Mouse (Mus musculus): Measurements from ENCODE around the gene Fgfr1op2. TPM values are rescaled to one million over a fixed set of nuclear protein-coding genes. Genes with fewer than 3 reads are reported as not detected.

The Fgfr1op2 gene
- 135 and 136 TPM in 2 replicates for polyA plus RNA-seq (2012; ENCODE audit: insufficient read depth, insufficient read length, missing spikeins)

DNA sequence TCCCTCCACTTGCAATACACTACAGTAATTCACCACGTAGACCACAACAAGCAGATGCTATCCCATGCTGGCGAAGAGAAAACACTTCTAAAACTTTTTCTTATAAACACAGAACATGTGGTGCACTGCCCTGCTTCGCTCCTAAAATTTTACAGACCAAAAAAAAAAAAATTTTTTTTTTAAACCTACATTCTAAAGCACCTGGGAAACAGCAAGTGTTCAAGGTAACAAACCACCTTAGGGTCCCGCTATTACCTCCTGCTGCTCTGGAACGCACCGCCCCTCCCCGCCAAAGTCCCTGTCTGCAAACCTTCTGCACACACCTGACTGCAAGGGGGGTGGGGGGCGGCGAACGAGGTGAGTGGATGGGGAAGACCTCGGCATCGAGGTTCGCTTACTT lies at the start of gene Fgfr1op2:
TSS of gene Fgfr1op2 (plus strand) at position 301 of the 400 bp plus-strand sequence.
- H3K4me3 ChIP-seq (ENCODE audit: insufficient read depth, low read length) = peak within 1 kb of the TSS; percentile 90
- H3K4me1 ChIP-seq (ENCODE audit: control insufficient read depth, insufficient read depth, low read length) = peaks cover 10% of the 10 kb centered on the region
- peak within 1 kb of the TSS; percentile 91 for H3K27ac ChIP-seq (ENCODE audit: insufficient read depth, low read depth, low read length)
- TF ChIP-seq CTCF (IDR thresholded peaks at IDR 0.05; ENCODE audit: low read depth, low read length) (no peak), POLR2A (IDR thresholded peaks at IDR 0.05; ENCODE audit: borderline replicate concordance, low read depth, low read length) (no peak)

GRCm38 (mm10) chr6:146527537-146527936 lies 49.5 kb upstream of the Fgfr1op2 start:
- no peak overlapping the region for H3K27ac ChIP-seq (ENCODE audit: insufficient read depth, low read depth, low read length)
- H3K4me3 ChIP-seq (ENCODE audit: insufficient read depth, low read length) = no peak overlapping the region
- TF ChIP-seq CTCF (IDR thresholded peaks at IDR 0.05; ENCODE audit: low read depth, low read length) = no peak
- no peak for TF ChIP-seq POLR2A (IDR thresholded peaks at IDR 0.05; ENCODE audit: borderline replicate concordance, low read depth, low read length)
- peaks cover 5% of the 10 kb centered on the region for H3K4me1 ChIP-seq (ENCODE audit: control insufficient read depth, insufficient read depth, low read length)

DNA sequence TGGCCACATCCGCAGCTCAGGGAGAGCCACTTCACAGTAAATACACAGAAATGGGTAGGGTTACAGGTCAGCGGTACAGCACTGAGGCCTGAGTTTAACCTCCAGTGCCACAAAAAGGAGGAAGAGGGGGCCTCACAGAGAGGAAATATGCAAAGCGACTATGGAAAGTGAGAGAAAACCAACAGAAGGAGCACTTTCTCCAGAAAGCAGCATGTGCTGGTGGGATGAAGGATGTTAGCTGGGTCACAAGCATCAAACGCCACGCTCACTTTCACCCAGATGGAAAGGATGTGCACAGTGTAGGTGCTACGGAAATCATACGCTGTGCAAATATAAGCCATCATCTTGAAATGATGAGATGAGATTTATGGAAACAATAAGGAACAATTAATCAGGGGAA lies 46.6 kb upstream of the Fgfr1op2 start:
- peaks cover 3% of the 10 kb centered on the region for H3K4me1 ChIP-seq (ENCODE audit: control insufficient read depth, insufficient read depth, low read length)
- H3K4me3 ChIP-seq (ENCODE audit: insufficient read depth, low read length) = no peak overlapping the region

DNA sequence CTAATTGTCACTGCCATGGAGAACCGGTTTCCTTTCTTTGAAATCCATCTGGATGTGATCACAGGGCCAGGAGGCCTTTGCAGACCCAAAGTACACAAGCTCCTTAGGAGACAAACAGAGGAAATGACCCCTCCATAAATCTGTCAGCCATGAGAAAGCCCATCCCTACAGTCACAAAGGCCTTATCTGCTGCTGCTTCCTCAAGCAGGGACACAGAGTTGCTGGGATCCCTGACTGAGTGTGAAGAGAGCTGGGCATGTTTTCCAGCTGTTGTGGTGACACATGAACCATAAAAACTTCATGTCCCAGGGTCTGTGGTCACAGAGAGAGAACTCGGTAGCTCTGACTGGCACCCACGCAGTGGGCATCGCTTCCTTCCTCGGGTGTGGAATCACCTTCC lies 46.2 kb upstream of the Fgfr1op2 start:
- peaks cover under 1% of the 10 kb centered on the region for H3K4me1 ChIP-seq (ENCODE audit: control insufficient read depth, insufficient read depth, low read length)
- H3K27ac ChIP-seq (ENCODE audit: insufficient read depth, low read depth, low read length) = no peak overlapping the region
- TF ChIP-seq CTCF (IDR thresholded peaks at IDR 0.05; ENCODE audit: low read depth, low read length) = no peak
- no peak for TF ChIP-seq POLR2A (IDR thresholded peaks at IDR 0.05; ENCODE audit: borderline replicate concordance, low read depth, low read length)
- no peak overlapping the region for H3K4me3 ChIP-seq (ENCODE audit: insufficient read depth, low read length)

More for the DNA sequence above, 46.6 kb upstream of the Fgfr1op2 start:
- TF ChIP-seq POLR2A (IDR thresholded peaks at IDR 0.05; ENCODE audit: borderline replicate concordance, low read depth, low read length) = no peak
- TF ChIP-seq CTCF (IDR thresholded peaks at IDR 0.05; ENCODE audit: low read depth, low read length) = no peak
- H3K27ac ChIP-seq (ENCODE audit: insufficient read depth, low read depth, low read length) = no peak overlapping the region

GRCm38 (mm10) chr6:146533146-146533545 lies 43.9 kb upstream of the Fgfr1op2 start:
- H3K4me3 ChIP-seq (ENCODE audit: insufficient read depth, low read length) = no peak overlapping the region
- no peaks in the 10 kb centered on the region for H3K4me1 ChIP-seq (ENCODE audit: control insufficient read depth, insufficient read depth, low read length)
- H3K27ac ChIP-seq (ENCODE audit: insufficient read depth, low read depth, low read length) = no peak overlapping the region
- TF ChIP-seq CTCF (IDR thresholded peaks at IDR 0.05; ENCODE audit: low read depth, low read length) (no peak), POLR2A (IDR thresholded peaks at IDR 0.05; ENCODE audit: borderline replicate concordance, low read depth, low read length) (no peak)

GRCm38 (mm10) chr6:146535501-146535900 lies 41.5 kb upstream of the Fgfr1op2 start:
- TF ChIP-seq POLR2A (IDR thresholded peaks at IDR 0.05; ENCODE audit: borderline replicate concordance, low read depth, low read length) (no peak), CTCF (IDR thresholded peaks at IDR 0.05; ENCODE audit: low read depth, low read length) (no peak)

GRCm38 (mm10) chr6:146537111-146537510 lies 39.9 kb upstream of the Fgfr1op2 start:
- H3K4me1 ChIP-seq (ENCODE audit: control insufficient read depth, insufficient read depth, low read length) = no peaks in the 10 kb centered on the region
- TF ChIP-seq CTCF (IDR thresholded peaks at IDR 0.05; ENCODE audit: low read depth, low read length) (no peak), POLR2A (IDR thresholded peaks at IDR 0.05; ENCODE audit: borderline replicate concordance, low read depth, low read length) (no peak)
- no peak overlapping the region for H3K27ac ChIP-seq (ENCODE audit: insufficient read depth, low read depth, low read length)
- no peak overlapping the region for H3K4me3 ChIP-seq (ENCODE audit: insufficient read depth, low read length)

More at GRCm38 (mm10) chr6:146535501-146535900, 41.5 kb upstream of the Fgfr1op2 start:
- no peaks in the 10 kb centered on the region for H3K4me1 ChIP-seq (ENCODE audit: control insufficient read depth, insufficient read depth, low read length)
- no peak overlapping the region for H3K27ac ChIP-seq (ENCODE audit: insufficient read depth, low read depth, low read length)
- no peak overlapping the region for H3K4me3 ChIP-seq (ENCODE audit: insufficient read depth, low read length)

- Histone ChIP-seq H3K27ac (ENCODE audit: insufficient read depth, low read depth, low read length) (no peak overlapping the region), H3K4me1 (ENCODE audit: control insufficient read depth, insufficient read depth, low read length) (no peaks in the 10 kb centered on the region), H3K4me3 (ENCODE audit: insufficient read depth, low read length) (no peak overlapping the region)
- no peak for TF ChIP-seq CTCF (IDR thresholded peaks at IDR 0.05; ENCODE audit: low read depth, low read length)
- no peak for TF ChIP-seq POLR2A (IDR thresholded peaks at IDR 0.05; ENCODE audit: borderline replicate concordance, low read depth, low read length)
Measured at GRCm38 (mm10) chr6:146538071-146538470, 38.9 kb upstream of the Fgfr1op2 start.

DNA sequence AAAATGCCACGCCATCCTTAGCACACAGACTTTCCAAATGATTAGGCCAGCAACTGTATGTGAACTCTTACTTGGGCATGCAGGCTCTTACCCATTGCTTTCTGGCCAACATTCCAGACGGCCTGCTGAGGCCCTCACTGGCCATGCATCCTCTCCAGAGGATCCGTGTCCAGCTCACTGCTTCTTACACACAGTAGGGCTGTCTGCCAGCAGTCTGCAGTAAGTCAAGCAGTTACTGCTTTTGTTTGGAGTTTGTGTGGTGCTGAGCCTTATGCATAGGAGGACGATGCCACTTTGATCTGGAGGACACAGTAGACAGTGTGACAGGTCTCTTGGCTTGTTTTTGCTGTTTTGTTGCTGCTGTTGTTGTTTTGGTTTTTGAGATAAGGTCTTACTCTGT lies 38.3 kb upstream of the Fgfr1op2 start:
- TF ChIP-seq CTCF (IDR thresholded peaks at IDR 0.05; ENCODE audit: low read depth, low read length) (no peak), POLR2A (IDR thresholded peaks at IDR 0.05; ENCODE audit: borderline replicate concordance, low read depth, low read length) (no peak)
- Histone ChIP-seq H3K4me3 (ENCODE audit: insufficient read depth, low read length) (no peak overlapping the region), H3K4me1 (ENCODE audit: control insufficient read depth, insufficient read depth, low read length) (no peaks in the 10 kb centered on the region)

GRCm38 (mm10) chr6:146540386-146540785 lies 36.6 kb upstream of the Fgfr1op2 start:
- H3K27ac ChIP-seq (ENCODE audit: insufficient read depth, low read depth, low read length) = no peak overlapping the region
- H3K4me1 ChIP-seq (ENCODE audit: control insufficient read depth, insufficient read depth, low read length) = no peaks in the 10 kb centered on the region
- no peak overlapping the region for H3K4me3 ChIP-seq (ENCODE audit: insufficient read depth, low read length)
- TF ChIP-seq CTCF (IDR thresholded peaks at IDR 0.05; ENCODE audit: low read depth, low read length) (no peak), POLR2A (IDR thresholded peaks at IDR 0.05; ENCODE audit: borderline replicate concordance, low read depth, low read length) (no peak)

More for the DNA sequence above, 38.3 kb upstream of the Fgfr1op2 start:
- H3K27ac ChIP-seq (ENCODE audit: insufficient read depth, low read depth, low read length) = no peak overlapping the region

DNA sequence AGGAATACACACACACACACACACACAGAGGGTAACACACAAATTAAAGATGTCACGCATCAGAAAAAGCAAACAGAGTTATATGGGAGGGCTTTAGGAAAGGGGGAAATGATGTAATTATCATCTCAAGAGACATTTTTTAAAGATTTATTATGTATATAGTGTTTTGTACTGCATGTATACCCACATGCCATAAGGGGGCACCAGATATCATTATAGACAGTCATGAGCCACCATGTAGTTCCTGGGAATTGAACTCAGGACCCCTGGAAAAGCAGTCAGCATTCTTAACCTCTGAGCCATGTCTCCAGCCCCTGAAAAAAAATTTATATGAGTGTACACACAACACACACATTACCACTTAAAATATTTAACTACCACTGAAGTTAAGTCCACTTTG lies 32.4 kb upstream of the Fgfr1op2 start:
- no peaks in the 10 kb centered on the region for H3K4me1 ChIP-seq (ENCODE audit: control insufficient read depth, insufficient read depth, low read length)
- TF ChIP-seq CTCF (IDR thresholded peaks at IDR 0.05; ENCODE audit: low read depth, low read length) (no peak), POLR2A (IDR thresholded peaks at IDR 0.05; ENCODE audit: borderline replicate concordance, low read depth, low read length) (no peak)
- H3K27ac ChIP-seq (ENCODE audit: insufficient read depth, low read depth, low read length) = no peak overlapping the region
- H3K4me3 ChIP-seq (ENCODE audit: insufficient read depth, low read length) = no peak overlapping the region

Data from bone marrow macrophage, adult 2 months (primary cell).